Mouse (Mus musculus) brain, embryonic 14.5 days (tissue): ENCODE measurements around the gene Tenm2.
A peak's percentile ranks its signal among the peaks of the same experiment; 100 is the strongest.

Source experiments
- CTCF ChIP-seq: fragments of 200-500 bp; IDR thresholded peaks from 2 replicates; pipeline ENCODE4 v1.5.1; 2012; ENCODE audit warnings: inconsistent platforms, mild to moderate bottlenecking, moderate library complexity, borderline replicate concordance; ENCODE audit not compliant: insufficient read depth, insufficient read length; ENCODE audit errors: extremely low read depth
- POLR2A ChIP-seq: fragments of 200-500 bp; IDR thresholded peaks from 2 replicates; pipeline ENCODE4 v1.6.1; 2012; ENCODE audit warnings: mild to moderate bottlenecking, inconsistent platforms, borderline replicate concordance; ENCODE audit not compliant: poor library complexity, insufficient read depth, insufficient read length, severe bottlenecking; ENCODE audit errors: extremely low read depth

DNA sequence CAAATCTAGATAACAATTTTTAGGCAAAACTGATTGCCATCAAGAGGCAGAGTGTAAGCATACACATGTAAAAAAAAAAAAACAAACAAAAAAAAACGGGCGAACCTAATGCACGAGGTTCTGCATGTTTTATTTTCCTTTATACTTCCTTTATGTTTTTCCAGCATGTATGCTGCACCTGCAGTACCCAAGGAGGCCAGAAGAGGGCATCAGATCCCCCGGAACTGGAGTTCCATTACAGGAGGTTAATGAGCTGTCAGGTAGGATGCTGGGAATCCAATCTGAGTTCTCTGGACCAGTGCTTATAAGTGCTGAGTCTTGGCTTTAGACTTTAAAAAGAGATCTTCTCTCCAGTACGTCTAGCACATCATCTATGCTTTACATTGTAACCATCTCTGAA lies 189.1 kb downstream of the Tenm2 start:
- no peak for TF ChIP-seq POLR2A
- peak; percentile 58; the same call in 1 of the 2 replicates for TF ChIP-seq CTCF
